Mouse (Mus musculus): ENCODE results near the gene Rnaseh2b.

- no peak for TF ChIP-seq POLR2A (IDR thresholded peaks at IDR 0.05; ENCODE audit: insufficient read depth, low read depth, low read length)
- no peak for TF ChIP-seq CTCF (IDR thresholded peaks at IDR 0.05; ENCODE audit: insufficient read depth, low read depth, low read length)
Measured at GRCm38 (mm10) chr14:62339196-62339595, 46.8 kb downstream of the Rnaseh2b start.
